Comparison of ENCODE assay signal across 7 mouse cellular contexts in genomic region chr4:132946047-132947001, GRCm38 (mm10). TPM values are rescaled to one million over a fixed set of nuclear protein-coding genes. Genes with fewer than 3 reads are reported as not detected.
DNase-seq lines count a peak whose midpoint lies in the region; ATAC-seq lines count a peak whose summit lies in the region.

No protein-coding gene starts in this region.

- H3K9ac ChIP-seq in hindbrain, embryonic 14.5 days, result peak overlapping the region; percentile 22; the same call in 1 of the 2 replicates

- peak; percentile 42; the same call in 1 of the 2 replicates for ATAC-seq in frontal cortex, adult (ENCODE audit: low TSS enrichment)
- ATAC-seq in hindbrain, embryonic 14.5 days (ENCODE audit: low FRiP score), result peak; percentile 43

- WGBS in hindbrain, embryonic 14.5 days, result 13% methylated on average over 26 of the region's 27 CpGs
- WGBS in limb, embryonic 10.5 days, result 18% methylated on average over 27 of the region's 27 CpGs
- WGBS in midbrain, embryonic 10.5 days, result 18% methylated on average over 27 of the region's 27 CpGs

- no peak overlapping the region for H3K4me3 ChIP-seq in hindbrain, embryonic 14.5 days (replicated peaks; ENCODE audit: low read length)
- peak overlapping the region; percentile 43 for H3K4me3 ChIP-seq in limb, embryonic 10.5 days
- H3K4me3 ChIP-seq in midbrain, embryonic 10.5 days, result peak overlapping the region; percentile 43

- peak overlapping the region; percentile 74 for H3K27ac ChIP-seq in hindbrain, embryonic 14.5 days
- peak overlapping the region; percentile 91 for H3K27ac ChIP-seq in limb, embryonic 10.5 days
- H3K27ac ChIP-seq in midbrain, embryonic 10.5 days (replicated peaks), result peak overlapping the region; percentile 82

- no peaks in the 10 kb centered on the region for H3K36me3 ChIP-seq in hindbrain, embryonic 14.5 days (replicated peaks; ENCODE audit: control insufficient read depth, insufficient read depth)
- no peaks in the 10 kb centered on the region for H3K36me3 ChIP-seq in limb, embryonic 10.5 days
- H3K36me3 ChIP-seq in midbrain, embryonic 10.5 days, result no peaks in the 10 kb centered on the region

- no peaks in the 10 kb centered on the region for H3K9me3 ChIP-seq in hindbrain, embryonic 14.5 days (ENCODE audit: control insufficient read depth, low read length)
- no peaks in the 10 kb centered on the region for H3K9me3 ChIP-seq in limb, embryonic 10.5 days (replicated peaks)
- H3K9me3 ChIP-seq in midbrain, embryonic 10.5 days (replicated peaks), result no peaks in the 10 kb centered on the region

- peak; percentile 79 for DNase-seq in NIH3T3 (ENCODE audit: low read depth)
- peak; percentile 60 to 64 for DNase-seq in cerebellum, adult 18-20 months
- peak; percentile 51 for DNase-seq in hindbrain, embryonic 14.5 days (ENCODE audit: low spot score)
- DNase-seq in limb, embryonic 10.5 days (ENCODE audit: low spot score), result peak; percentile 47
- DNase-seq in midbrain, embryonic 10.5 days (ENCODE audit: low spot score), result peak; percentile 66
- DNase-seq in spleen, postnatal 36 days (ENCODE audit: low spot score in 2 of 2), result peak; percentile 86 to 88

- peak overlapping the region; percentile 46 for H3K4me2 ChIP-seq in hindbrain, embryonic 14.5 days (replicated peaks)

- H3K27me3 ChIP-seq in hindbrain, embryonic 14.5 days (ENCODE audit: control insufficient read depth, insufficient read depth, low read length), result no peaks in the 10 kb centered on the region
- H3K27me3 ChIP-seq in limb, embryonic 10.5 days (ENCODE audit: low read depth, poor library complexity, severe bottlenecking), result peaks cover 3% of the 10 kb centered on the region
- H3K27me3 ChIP-seq in midbrain, embryonic 10.5 days (ENCODE audit: low read depth, poor library complexity, severe bottlenecking), result peaks cover 39% of the 10 kb centered on the region

- peaks cover 7% of the 10 kb centered on the region for H3K4me1 ChIP-seq in hindbrain, embryonic 14.5 days (replicated peaks; ENCODE audit: control insufficient read depth, insufficient read depth, low read length)
- peaks cover 49% of the 10 kb centered on the region for H3K4me1 ChIP-seq in limb, embryonic 10.5 days
- H3K4me1 ChIP-seq in midbrain, embryonic 10.5 days, result peaks cover 28% of the 10 kb centered on the region

RNA-seq across cellular contexts. Expression of gene Fam76a, which starts 24.0 kb away (rescaled TPM):
- 37.7 and 39.5 TPM in 2 replicates for polyA plus RNA-seq in hindbrain, embryonic 14.5 days (2014; fragmentation: Nextera tagmentation; extraction: Ambion mirVana)
- polyA plus RNA-seq in limb, embryonic 10.5 days (2016; fragmentation: Nextera tagmentation; extraction: Ambion mirVana), result 25.7 and 27.9 TPM in 2 replicates
- 34.7 and 35.5 TPM in 2 replicates for polyA plus RNA-seq in midbrain, embryonic 10.5 days (2016; fragmentation: Nextera tagmentation; extraction: Ambion mirVana)

RNA-seq across cellular contexts. Expression of gene Fgr, which starts 27.6 kb away (rescaled TPM):
- 0.14 and 0.17 TPM in 2 replicates for polyA plus RNA-seq in hindbrain, embryonic 14.5 days (2014; fragmentation: Nextera tagmentation; extraction: Ambion mirVana)
- polyA plus RNA-seq in limb, embryonic 10.5 days (2016; fragmentation: Nextera tagmentation; extraction: Ambion mirVana), result 0.19 and 0.33 TPM in 2 replicates
- 0.05 and 0.10 TPM in 2 replicates for polyA plus RNA-seq in midbrain, embryonic 10.5 days (2016; fragmentation: Nextera tagmentation; extraction: Ambion mirVana)
